Mouse (Mus musculus): Measurements from ENCODE around the gene Ube2l6.

Ube2l6 gene

GRCm38 (mm10) chr2:84798493-84798921 lies at the start of gene Ube2l6:
TSS of gene Ube2l6 (plus strand) at chr2:84798828.
- DNase-seq (ENCODE audit: low spot score) = peak; percentile 30

- DNase-seq (ENCODE audit: low spot score) = no peak
Measured at GRCm38 (mm10) chr2:84750115-84750514, 48.5 kb upstream of the Ube2l6 start.

GRCm38 (mm10) chr2:84756245-84756644 lies 42.4 kb upstream of the Ube2l6 start:
- no peak for DNase-seq (ENCODE audit: low spot score)

- DNase-seq (ENCODE audit: low spot score) = no peak
Measured at GRCm38 (mm10) chr2:84757026-84757682, 41.5 kb upstream of the Ube2l6 start.

GRCm38 (mm10) chr2:84758542-84759127 lies 40.0 kb upstream of the Ube2l6 start:
- DNase-seq (ENCODE audit: low spot score) = peak; percentile 68

GRCm38 (mm10) chr2:84760777-84761176 lies 37.9 kb upstream of the Ube2l6 start:
- DNase-seq (ENCODE audit: low spot score) = no peak

GRCm38 (mm10) chr2:84761309-84761708 lies 37.3 kb upstream of the Ube2l6 start:
- DNase-seq (ENCODE audit: low spot score) = no peak

GRCm38 (mm10) chr2:84761840-84762239 lies 36.8 kb upstream of the Ube2l6 start:
- no peak for DNase-seq (ENCODE audit: low spot score)

- DNase-seq (ENCODE audit: low spot score) = no peak
Measured at GRCm38 (mm10) chr2:84762295-84762694, 36.3 kb upstream of the Ube2l6 start.

- no peak for DNase-seq (ENCODE audit: low spot score)
Measured at GRCm38 (mm10) chr2:84762818-84763217, 35.8 kb upstream of the Ube2l6 start.

- DNase-seq (ENCODE audit: low spot score) = no peak
Measured at GRCm38 (mm10) chr2:84770501-84770900, 28.1 kb upstream of the Ube2l6 start.

- DNase-seq (ENCODE audit: low spot score) = no peak
Measured at GRCm38 (mm10) chr2:84772454-84772853, 26.2 kb upstream of the Ube2l6 start.

GRCm38 (mm10) chr2:84773195-84773594 lies 25.4 kb upstream of the Ube2l6 start:
- DNase-seq (ENCODE audit: low spot score) = no peak

GRCm38 (mm10) chr2:84774751-84775150 lies 23.9 kb upstream of the Ube2l6 start:
- no peak for DNase-seq (ENCODE audit: low spot score)

GRCm38 (mm10) chr2:84775241-84775640 lies 23.4 kb upstream of the Ube2l6 start, which contains the start of gene Serping1:
TSS of gene Serping1 (minus strand) at chr2:84775444.
- DNase-seq (ENCODE audit: low spot score) = no peak

GRCm38 (mm10) chr2:84775665-84776064 lies 23.0 kb upstream of the Ube2l6 start:
- no peak for DNase-seq (ENCODE audit: low spot score)

GRCm38 (mm10) chr2:84777706-84778105 lies 20.9 kb upstream of the Ube2l6 start:
- no peak for DNase-seq (ENCODE audit: low spot score)

- DNase-seq (ENCODE audit: low spot score) = no peak
Measured at GRCm38 (mm10) chr2:84779210-84779609, 19.4 kb upstream of the Ube2l6 start.

GRCm38 (mm10) chr2:84783315-84783714 lies 15.3 kb upstream of the Ube2l6 start:
- DNase-seq (ENCODE audit: low spot score) = no peak

GRCm38 (mm10) chr2:84783840-84784566 lies 14.6 kb upstream of the Ube2l6 start:
- no peak for DNase-seq (ENCODE audit: low spot score)

- DNase-seq (ENCODE audit: low spot score) = no peak
Measured at GRCm38 (mm10) chr2:84788316-84788715, 10.3 kb upstream of the Ube2l6 start.

GRCm38 (mm10) chr2:84790418-84790817 lies 8.2 kb upstream of the Ube2l6 start:
- no peak for DNase-seq (ENCODE audit: low spot score)

- DNase-seq (ENCODE audit: low spot score) = no peak
Measured at GRCm38 (mm10) chr2:84792516-84792915, 6.1 kb upstream of the Ube2l6 start.

All from layer of hippocampus, adult 9-10 months (tissue).